Mouse (Mus musculus): ENCODE measurements at regions not wholly inside any gene's neighbourhood (a gene's known extent, or its start where the extent isn't known, plus 50 kb on each side); places are given as distances from the start of the nearest gene placed in this dataset.

DNA sequence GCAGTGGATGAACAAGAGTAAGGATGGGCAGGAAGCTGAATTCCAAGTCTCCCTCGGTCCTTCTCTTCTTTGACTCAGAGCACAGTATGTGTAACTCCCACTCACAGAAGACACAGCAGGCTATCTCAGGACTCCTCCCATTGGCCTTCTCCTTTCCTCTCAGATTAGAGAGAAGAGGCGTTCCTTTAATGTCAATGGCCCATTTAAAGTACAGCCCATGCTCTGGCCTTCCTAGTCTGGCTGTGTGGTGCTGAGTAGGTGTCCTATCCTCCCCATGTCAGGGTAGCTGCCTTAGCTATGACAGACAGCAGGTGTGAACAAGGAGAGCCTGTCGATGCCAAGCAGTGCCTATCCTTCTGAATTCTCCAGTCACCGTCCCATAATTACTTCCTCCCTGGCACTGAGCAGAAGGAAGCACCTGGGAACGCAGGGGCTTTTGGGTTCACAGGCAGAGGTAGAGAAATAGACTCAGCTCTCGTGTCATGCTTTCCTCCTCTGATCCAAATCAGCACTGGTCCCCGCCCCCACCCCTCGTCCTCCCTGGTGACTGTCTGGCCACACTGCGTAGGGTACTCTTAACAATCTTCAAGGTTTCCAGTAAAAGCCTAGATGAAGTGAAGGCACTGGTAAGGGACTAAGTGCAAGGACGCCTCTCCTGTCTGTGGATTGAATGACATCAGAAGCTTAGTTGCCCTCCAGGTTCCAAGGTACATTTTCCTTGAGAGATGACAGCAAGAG is 257.8 kb downstream of the Mycn start:
- H3K27me3 ChIP-seq (ENCODE audit: control insufficient read depth, insufficient read depth, low read length), result no peaks in the 10 kb centered on the region; the same call in 1 of the 2 replicates
- WGBS, result 24% methylated on average over 10 of the region's 10 CpGs
- no peak for TF ChIP-seq POLR2A (IDR thresholded peaks at IDR 0.05; ENCODE audit: borderline replicate concordance, insufficient read depth, low read length)
- TF ChIP-seq CTCF (IDR thresholded peaks at IDR 0.05; ENCODE audit: borderline replicate concordance, insufficient read depth, low read depth, low read length), result no peak
- H3K4me3 ChIP-seq (replicated peaks; ENCODE audit: insufficient read depth, low read depth, low read length), result no peak overlapping the region
- H3K4me1 ChIP-seq (ENCODE audit: control insufficient read depth, insufficient read depth, low read length), result no peaks in the 10 kb centered on the region
- no peak overlapping the region for H3K27ac ChIP-seq (ENCODE audit: insufficient read depth, low read length)
- no peak for DNase-seq

DNA sequence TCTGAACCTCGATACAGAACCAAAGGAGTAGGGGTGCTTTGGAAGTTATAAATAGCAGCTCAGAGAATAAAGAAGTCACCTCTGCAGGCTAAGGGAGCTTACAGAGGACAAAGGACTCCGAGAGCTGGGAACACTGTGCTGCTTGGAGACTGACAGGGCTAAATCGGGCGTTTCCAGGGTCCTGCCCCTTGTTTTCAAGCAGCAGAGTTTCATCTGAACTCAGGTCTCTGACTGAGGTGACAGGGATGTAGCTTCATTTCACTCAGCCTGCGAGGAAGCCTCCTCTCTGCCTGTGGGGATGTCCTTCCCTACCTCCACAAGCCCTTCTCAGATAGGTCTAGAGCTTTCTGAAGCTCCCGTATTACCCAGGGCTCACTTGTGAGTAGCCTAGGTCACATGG is 260.6 kb downstream of the Mycn start:
- no peaks in the 10 kb centered on the region for H3K4me1 ChIP-seq (ENCODE audit: control insufficient read depth, insufficient read depth, low read length)
- H3K27me3 ChIP-seq (ENCODE audit: control insufficient read depth, insufficient read depth, low read length), result no peaks in the 10 kb centered on the region; the same call in 1 of the 2 replicates
- H3K27ac ChIP-seq (ENCODE audit: insufficient read depth, low read length), result no peak overlapping the region
- WGBS, result 8% methylated on average over 6 of the region's 6 CpGs
- TF ChIP-seq CTCF (IDR thresholded peaks at IDR 0.05; ENCODE audit: borderline replicate concordance, insufficient read depth, low read depth, low read length), result no peak
- no peak for TF ChIP-seq POLR2A (IDR thresholded peaks at IDR 0.05; ENCODE audit: borderline replicate concordance, insufficient read depth, low read length)
- no peak overlapping the region for H3K4me3 ChIP-seq (replicated peaks; ENCODE audit: insufficient read depth, low read depth, low read length)
- no peak for DNase-seq

DNA sequence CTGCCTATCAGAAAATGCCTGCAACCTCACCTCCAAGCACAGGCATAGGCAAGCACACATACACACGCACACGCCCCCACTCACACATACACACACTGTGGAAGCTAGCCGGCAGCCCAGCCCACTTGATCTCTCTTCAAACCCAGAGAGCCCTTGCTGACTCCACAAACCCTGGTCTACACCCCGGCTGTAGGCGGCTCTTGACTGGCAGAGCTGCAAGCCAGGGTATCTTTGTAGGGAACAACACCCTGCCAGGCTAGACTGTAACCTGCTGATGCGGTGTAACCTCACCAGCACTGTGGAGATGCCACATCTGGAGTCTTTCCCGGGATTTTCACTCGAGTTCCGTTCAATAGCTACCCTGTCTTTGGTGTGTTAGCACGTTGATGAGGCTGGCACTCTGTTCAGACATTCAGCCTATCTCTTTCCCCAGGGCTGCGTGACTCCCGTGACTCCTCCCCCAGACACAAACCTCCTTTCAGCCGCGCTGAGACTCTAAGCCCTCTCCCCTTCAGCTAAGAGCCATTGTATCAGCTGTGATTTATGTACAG is 261.3 kb downstream of the Mycn start:
- TF ChIP-seq CTCF (IDR thresholded peaks at IDR 0.05; ENCODE audit: borderline replicate concordance, insufficient read depth, low read depth, low read length) (no peak), POLR2A (IDR thresholded peaks at IDR 0.05; ENCODE audit: borderline replicate concordance, insufficient read depth, low read length) (no peak)
- no peaks in the 10 kb centered on the region; the same call in 1 of the 2 replicates for H3K27me3 ChIP-seq (ENCODE audit: control insufficient read depth, insufficient read depth, low read length)
- DNase-seq, result peak; percentile 6 to 12
- H3K4me3 ChIP-seq (replicated peaks; ENCODE audit: insufficient read depth, low read depth, low read length), result no peak overlapping the region
- WGBS, result 4% methylated on average over 14 of the region's 14 CpGs
- no peaks in the 10 kb centered on the region for H3K4me1 ChIP-seq (ENCODE audit: control insufficient read depth, insufficient read depth, low read length)
- no peak overlapping the region for H3K27ac ChIP-seq (ENCODE audit: insufficient read depth, low read length)

DNA sequence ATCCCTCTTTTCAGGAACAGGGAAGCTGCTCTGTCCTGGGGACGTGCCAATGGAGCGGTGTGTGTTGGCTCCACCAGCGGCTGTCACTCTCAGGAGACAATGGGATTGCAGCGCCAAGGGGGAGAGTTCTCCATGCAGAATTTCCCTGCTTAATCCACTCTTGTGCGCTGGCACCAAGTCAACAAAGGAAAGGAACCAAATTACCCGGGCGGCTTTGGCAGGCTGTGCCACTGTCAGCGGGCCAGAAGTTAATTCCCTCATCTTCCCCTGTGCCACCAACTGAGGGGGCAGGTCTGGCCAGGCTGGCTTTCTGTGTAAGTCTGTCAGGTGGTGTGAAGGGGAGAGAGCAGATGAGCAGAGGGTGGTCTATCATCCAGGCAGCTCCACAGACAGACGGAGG is 265.0 kb downstream of the Mycn start:
- Histone ChIP-seq H3K4me1 (ENCODE audit: control insufficient read depth, insufficient read depth, low read length) (no peaks in the 10 kb centered on the region), H3K4me3 (replicated peaks; ENCODE audit: insufficient read depth, low read depth, low read length) (no peak overlapping the region), H3K27ac (ENCODE audit: insufficient read depth, low read length) (no peak overlapping the region), H3K27me3 (ENCODE audit: control insufficient read depth, insufficient read depth, low read length) (no peaks in the 10 kb centered on the region; the same call in 1 of the 2 replicates)
- TF ChIP-seq CTCF (IDR thresholded peaks at IDR 0.05; ENCODE audit: borderline replicate concordance, insufficient read depth, low read depth, low read length) (no peak), POLR2A (IDR thresholded peaks at IDR 0.05; ENCODE audit: borderline replicate concordance, insufficient read depth, low read length) (no peak)
- peak; percentile 78 to 85 for DNase-seq
- WGBS, result 7% methylated on average over 9 of the region's 9 CpGs

DNA sequence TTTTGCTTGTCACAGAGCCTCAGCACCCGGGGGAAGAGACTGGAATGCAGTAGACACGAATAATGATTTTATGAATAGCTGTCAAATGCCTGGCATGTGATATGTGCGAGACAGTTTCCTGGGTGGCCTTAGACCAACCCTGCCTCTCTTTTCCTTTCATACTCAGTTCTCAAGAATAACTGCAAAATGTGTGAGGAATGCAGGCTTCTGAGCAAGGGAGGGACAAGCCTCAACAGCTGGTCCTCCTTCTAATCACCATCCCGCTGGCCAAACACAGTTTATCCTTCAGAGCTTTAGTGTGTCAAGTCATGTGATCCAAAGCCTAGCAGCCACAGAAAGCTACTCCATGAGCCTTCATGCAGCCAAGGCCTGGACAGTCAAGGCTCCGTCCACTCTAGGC is 271.8 kb downstream of the Mycn start:
- no peak overlapping the region for H3K27ac ChIP-seq (ENCODE audit: insufficient read depth, low read length)
- 65% methylated on average over 5 of the region's 5 CpGs for WGBS
- no peak for TF ChIP-seq POLR2A (IDR thresholded peaks at IDR 0.05; ENCODE audit: borderline replicate concordance, insufficient read depth, low read length)
- TF ChIP-seq CTCF (IDR thresholded peaks at IDR 0.05; ENCODE audit: borderline replicate concordance, insufficient read depth, low read depth, low read length), result no peak

DNA sequence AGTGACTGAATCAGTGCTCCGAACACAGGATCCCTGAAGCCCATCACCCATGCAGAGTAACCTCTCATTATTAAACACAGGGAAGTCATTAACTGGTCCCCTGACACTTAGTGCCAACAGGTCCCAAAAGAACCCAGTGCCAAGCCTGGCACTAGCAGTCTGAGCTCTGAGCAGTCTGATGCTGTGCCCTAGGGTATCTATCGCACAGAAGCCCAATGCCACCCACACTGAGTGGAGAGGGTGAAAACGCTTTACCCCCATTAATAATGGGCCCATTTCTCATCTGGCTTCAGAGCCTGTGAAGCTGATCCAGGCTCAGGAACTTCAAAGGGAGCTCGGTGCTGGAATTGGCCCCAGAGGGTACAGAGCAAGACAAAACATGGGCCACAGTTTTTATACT is 272.8 kb downstream of the Mycn start:
- TF ChIP-seq CTCF (IDR thresholded peaks at IDR 0.05; ENCODE audit: borderline replicate concordance, insufficient read depth, low read depth, low read length), result no peak
- no peak for TF ChIP-seq POLR2A (IDR thresholded peaks at IDR 0.05; ENCODE audit: borderline replicate concordance, insufficient read depth, low read length)
- Histone ChIP-seq H3K27me3 (ENCODE audit: control insufficient read depth, insufficient read depth, low read length) (no peaks in the 10 kb centered on the region), H3K4me3 (replicated peaks; ENCODE audit: insufficient read depth, low read depth, low read length) (no peak overlapping the region), H3K4me1 (ENCODE audit: control insufficient read depth, insufficient read depth, low read length) (no peaks in the 10 kb centered on the region), H3K27ac (ENCODE audit: insufficient read depth, low read length) (no peak overlapping the region)
- 74% methylated on average over 4 of the region's 4 CpGs for WGBS
- no peak for DNase-seq

More for the DNA sequence above, 271.8 kb downstream of the Mycn start:
- Histone ChIP-seq H3K4me3 (replicated peaks; ENCODE audit: insufficient read depth, low read depth, low read length) (no peak overlapping the region), H3K27me3 (ENCODE audit: control insufficient read depth, insufficient read depth, low read length) (no peaks in the 10 kb centered on the region), H3K4me1 (ENCODE audit: control insufficient read depth, insufficient read depth, low read length) (no peaks in the 10 kb centered on the region)
- DNase-seq, result no peak

DNA sequence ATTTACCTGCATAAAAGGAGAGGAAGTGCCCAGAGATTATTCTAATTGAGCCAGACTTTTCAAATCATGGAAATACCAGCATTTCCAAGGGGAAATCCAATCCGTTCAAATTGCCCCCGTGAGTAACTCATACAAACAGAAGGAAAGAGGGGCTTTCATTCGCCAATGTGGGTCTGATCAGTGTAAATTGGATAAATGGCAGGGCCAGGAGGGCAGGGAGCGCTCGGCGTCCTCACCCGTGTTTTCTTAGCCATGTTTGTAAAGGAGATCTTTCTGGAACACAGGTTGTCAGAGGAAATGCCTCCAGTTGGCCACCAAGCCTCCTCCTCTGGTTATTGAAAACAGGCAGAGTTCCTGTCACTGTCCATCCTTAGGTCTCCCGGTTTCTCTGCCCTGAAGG is 286.1 kb downstream of the Mycn start:
- H3K4me3 ChIP-seq (replicated peaks; ENCODE audit: insufficient read depth, low read depth, low read length), result no peak overlapping the region
- 94% methylated on average over 8 of the region's 8 CpGs for WGBS
- H3K4me1 ChIP-seq (ENCODE audit: control insufficient read depth, insufficient read depth, low read length), result no peaks in the 10 kb centered on the region
- no peak for TF ChIP-seq CTCF (IDR thresholded peaks at IDR 0.05; ENCODE audit: borderline replicate concordance, insufficient read depth, low read depth, low read length)
- TF ChIP-seq POLR2A (IDR thresholded peaks at IDR 0.05; ENCODE audit: borderline replicate concordance, insufficient read depth, low read length), result no peak
- no peaks in the 10 kb centered on the region for H3K27me3 ChIP-seq (ENCODE audit: control insufficient read depth, insufficient read depth, low read length)
- DNase-seq, result no peak
- no peak overlapping the region for H3K27ac ChIP-seq (ENCODE audit: insufficient read depth, low read length)

DNA sequence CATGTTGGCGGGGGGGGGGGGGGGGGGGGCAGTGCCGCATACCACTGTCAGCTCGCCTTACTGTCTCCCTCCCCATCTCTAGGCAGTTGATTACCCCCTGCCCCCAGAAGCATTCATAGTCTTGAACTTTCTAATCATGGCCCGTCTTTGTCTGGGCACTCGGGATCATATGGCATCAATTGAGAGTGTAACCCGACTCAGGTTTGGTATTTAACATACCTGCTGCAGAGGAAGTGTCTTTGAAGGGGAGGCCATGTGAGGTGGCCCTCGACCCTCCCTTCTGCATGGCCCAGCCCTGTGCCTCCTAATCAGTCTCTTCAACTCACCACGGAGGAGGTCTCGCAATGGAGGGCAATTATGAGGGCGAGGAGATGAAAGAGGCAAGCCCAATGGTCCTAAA is 286.5 kb downstream of the Mycn start:
- Histone ChIP-seq H3K4me1 (ENCODE audit: control insufficient read depth, insufficient read depth, low read length) (no peaks in the 10 kb centered on the region), H3K4me3 (replicated peaks; ENCODE audit: insufficient read depth, low read depth, low read length) (no peak overlapping the region), H3K27me3 (ENCODE audit: control insufficient read depth, insufficient read depth, low read length) (no peaks in the 10 kb centered on the region), H3K27ac (ENCODE audit: insufficient read depth, low read length) (no peak overlapping the region)
- TF ChIP-seq POLR2A (IDR thresholded peaks at IDR 0.05; ENCODE audit: borderline replicate concordance, insufficient read depth, low read length) (no peak), CTCF (IDR thresholded peaks at IDR 0.05; ENCODE audit: borderline replicate concordance, insufficient read depth, low read depth, low read length) (no peak)
- WGBS, result 77% methylated on average over 10 of the region's 10 CpGs
- DNase-seq, result no peak

Data from cerebellum, adult 2 months (tissue).